Mouse (Mus musculus) intestine, embryonic 14.5 days (tissue): ENCODE measurements around the gene Stx1b. TPM values are rescaled to one million over a fixed set of nuclear protein-coding genes. Genes with fewer than 3 reads are reported as not detected.

Experiments
- ATAC-seq: fragments of 200-750 bp; cut with Nextera tagmentation; replicated peaks from 2 replicates; pipeline ENCODE4 v1.8.0; 2017; ENCODE audit warnings: low read depth, moderate number of reproducible peaks, moderate TSS enrichment, moderate library complexity; ENCODE audit not compliant: low FRiP score, low TSS enrichment
- DNase-seq: peaks from one replicate; pipeline ENCODE4 v3.0.0-alpha.2; 2018; ENCODE audit warnings: low spot score
- H3K27ac ChIP-seq: fragments of 300-500 bp; sonication (generic); 2 replicates; pipeline ENCODE4 v1.5.1; 2014; ENCODE audit warnings: low read depth, mild to moderate bottlenecking, control low read depth
- H3K27me3 ChIP-seq: fragments of 300-500 bp; sonication (generic); replicated peaks from 2 replicates; pipeline ENCODE4 v1.6.1; 2014; ENCODE audit warnings: low read length, control low read depth; ENCODE audit not compliant: control insufficient read depth, insufficient read depth
- H3K36me3 ChIP-seq: fragments of 300-500 bp; sonication (generic); 2 replicates; pipeline ENCODE4 v1.6.1; 2014; ENCODE audit warnings: low read length, control low read depth; ENCODE audit not compliant: control insufficient read depth, insufficient read depth
- H3K4me1 ChIP-seq: fragments of 300-500 bp; sonication (generic); replicated peaks from 2 replicates; pipeline ENCODE4 v1.6.1; 2014; ENCODE audit warnings: low read length, control low read depth, mixed read lengths; ENCODE audit not compliant: control insufficient read depth, insufficient read depth
- H3K4me2 ChIP-seq: fragments of 300-500 bp; sonication (generic); 2 replicates; pipeline ENCODE4 v1.6.1; 2014; ENCODE audit warnings: low read length
- H3K4me3 ChIP-seq: fragments of 300-500 bp; sonication (generic); 2 replicates; pipeline ENCODE4 v1.5.1; 2014; ENCODE audit warnings: low read depth, low read length, control low read depth, mixed read lengths
- H3K9ac ChIP-seq: fragments of 300-500 bp; sonication (generic); 2 replicates; pipeline ENCODE4 v1.6.1; 2014; ENCODE audit warnings: mild to moderate bottlenecking, low read length
- H3K9me3 ChIP-seq: fragments of 300-500 bp; sonication (generic); 2 replicates; pipeline ENCODE4 v1.6.1; 2016; ENCODE audit warnings: low read length, control low read depth; ENCODE audit not compliant: control insufficient read depth
- WGBS: fragments of 180-500 bp; shearing (Covaris S2); extraction: QIAGEN DNeasy Blood & Tissue Kit; methylation state at CpG from one replicate; pipeline ENCODE4 v1.1.7; 2014; 5-methylcytosine and 5-hydroxymethylcytosine counted together
- polyA plus RNA-seq: library from polyadenylated mRNA; unstranded; fragments of >200 nt; fragmentation: Nextera tagmentation; extraction: Ambion mirVana; gene quantifications from 2 replicates; pipeline ENCODE4 v1.2.1, GENCODE M21; 2014

Gene Stx1b
- polyA plus RNA-seq, 1 experiment from 2014 or later, result 4.9 TPM

DNA sequence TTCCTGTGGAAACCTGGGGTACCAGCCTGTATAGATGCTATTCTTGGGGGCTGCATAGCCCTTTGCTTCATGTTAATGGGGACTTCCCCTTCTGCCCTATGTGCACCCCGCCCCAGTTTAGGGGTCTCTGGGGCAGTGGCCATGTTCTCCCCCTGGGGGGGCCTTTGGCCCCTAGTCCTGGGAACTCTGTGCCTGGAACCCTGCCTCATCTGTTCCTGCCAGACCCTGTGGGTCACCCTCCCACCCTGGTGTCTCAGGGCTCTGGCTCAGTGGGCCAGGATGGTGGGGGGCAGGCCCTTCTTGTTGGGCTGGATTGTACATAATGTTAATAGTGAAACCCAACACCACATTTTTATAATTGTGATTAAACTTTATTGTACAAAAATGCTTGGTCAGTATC, 24.6 kb downstream of the Stx1b start:
- H3K27me3 ChIP-seq, result no peaks in the 10 kb centered on the region
- no peaks in the 10 kb centered on the region; the same call in 1 of the 2 replicates for H3K4me1 ChIP-seq
- DNase-seq (no peak), ATAC-seq (no peak)
- no peak overlapping the region for H3K9ac ChIP-seq
- H3K9me3 ChIP-seq, result no peaks in the 10 kb centered on the region
- H3K36me3 ChIP-seq, result peaks cover 66% of the 10 kb centered on the region
- no peak overlapping the region for H3K4me3 ChIP-seq
- H3K4me2 ChIP-seq, result no peak overlapping the region
- WGBS, result 88% methylated on average over 1 of the region's 1 CpGs
- no peak overlapping the region for H3K27ac ChIP-seq

DNA sequence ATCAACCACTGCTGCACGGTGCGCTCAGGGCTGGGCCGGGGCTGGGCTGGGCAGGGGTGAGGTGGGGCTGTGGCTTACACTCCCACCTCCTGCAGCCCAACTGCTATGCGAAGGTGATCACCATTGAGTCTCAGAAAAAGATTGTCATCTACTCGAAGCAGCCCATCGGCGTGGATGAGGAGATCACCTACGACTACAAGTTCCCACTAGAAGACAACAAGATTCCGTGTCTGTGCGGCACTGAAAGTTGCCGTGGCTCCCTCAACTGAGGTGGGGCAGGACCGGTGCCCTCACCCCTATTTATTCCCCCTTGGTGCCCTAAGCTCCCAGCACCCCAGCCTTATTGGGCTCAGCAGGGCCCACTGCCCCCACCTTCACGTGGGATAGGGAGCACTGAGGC, 25.1 kb downstream of the Stx1b start:
- H3K4me2 ChIP-seq, result no peak overlapping the region
- no peak for DNase-seq
- no peak overlapping the region for H3K9ac ChIP-seq
- no peak overlapping the region for H3K4me3 ChIP-seq
- no peaks in the 10 kb centered on the region; the same call in 1 of the 2 replicates for H3K4me1 ChIP-seq
- no peaks in the 10 kb centered on the region for H3K9me3 ChIP-seq
- ATAC-seq, result no peak
- H3K36me3 ChIP-seq, result peaks cover 69% of the 10 kb centered on the region
- H3K27ac ChIP-seq, result no peak overlapping the region
- H3K27me3 ChIP-seq, result no peaks in the 10 kb centered on the region
- WGBS, result 92% methylated on average over 13 of the region's 13 CpGs

DNA sequence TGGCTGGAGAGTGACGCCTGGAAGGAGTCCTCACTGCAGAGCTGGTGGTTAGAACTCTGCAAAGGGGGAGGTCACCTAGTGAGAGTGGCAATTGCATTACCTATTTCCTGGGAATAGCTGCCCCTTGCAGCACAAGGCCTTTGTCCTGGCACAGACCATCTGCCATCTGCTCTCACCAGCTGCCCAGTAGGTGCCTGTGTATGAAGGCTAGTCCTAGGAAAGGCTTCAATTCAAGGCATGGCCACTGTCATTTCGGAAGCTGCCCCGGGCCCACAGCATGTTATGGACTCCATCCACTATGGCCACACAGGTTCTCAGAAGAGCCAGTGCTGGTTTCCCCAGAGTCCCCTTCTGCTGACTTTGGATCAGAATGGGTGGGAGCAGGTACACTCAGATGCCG, 25.8 kb downstream of the Stx1b start:
- no peak overlapping the region for H3K4me2 ChIP-seq
- ATAC-seq (no peak), DNase-seq (no peak)
- WGBS, result 90% methylated on average over 4 of the region's 4 CpGs
- H3K9ac ChIP-seq, result no peak overlapping the region
- H3K9me3 ChIP-seq, result no peaks in the 10 kb centered on the region
- peaks cover 75% of the 10 kb centered on the region for H3K36me3 ChIP-seq
- no peak overlapping the region for H3K27ac ChIP-seq
- H3K4me1 ChIP-seq, result no peaks in the 10 kb centered on the region; the same call in 1 of the 2 replicates
- H3K27me3 ChIP-seq, result no peaks in the 10 kb centered on the region
- H3K4me3 ChIP-seq, result no peak overlapping the region

DNA sequence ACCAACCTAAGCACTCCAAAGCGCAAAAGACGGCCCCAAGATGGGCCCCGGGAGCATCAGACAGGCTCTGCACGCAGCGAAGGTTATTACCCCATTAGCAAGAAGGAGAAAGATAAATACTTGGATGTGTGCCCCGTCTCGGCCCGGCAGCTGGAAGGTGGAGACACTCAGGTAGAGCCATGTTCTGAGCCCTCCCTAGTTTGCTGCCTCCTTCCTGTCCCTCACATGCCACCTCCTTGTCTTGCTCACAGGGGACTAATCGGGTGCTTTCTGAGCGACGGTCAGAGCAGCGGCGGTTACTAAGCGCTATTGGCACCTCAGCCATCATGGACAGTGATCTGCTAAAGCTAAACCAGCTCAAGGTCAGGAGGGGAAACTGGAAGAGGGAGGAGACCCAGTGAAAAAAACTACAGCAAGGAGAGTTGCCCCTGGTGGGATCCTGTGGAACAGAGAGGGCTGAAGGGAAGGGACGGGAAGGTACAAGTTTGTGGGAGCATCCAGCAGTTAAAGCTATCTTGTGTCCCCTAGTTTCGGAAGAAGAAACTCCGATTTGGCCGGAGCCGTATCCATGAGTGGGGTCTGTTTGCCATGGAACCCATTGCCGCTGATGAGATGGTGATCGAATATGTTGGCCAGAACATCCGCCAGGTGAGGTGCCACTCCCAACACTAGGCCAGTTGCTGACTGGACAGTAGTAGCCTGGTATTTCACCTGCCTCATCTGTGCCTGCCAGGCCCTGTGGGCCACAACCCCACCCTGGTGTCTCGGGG, 27.1 kb downstream of the Stx1b start:
- no peak overlapping the region for H3K4me3 ChIP-seq
- H3K27ac ChIP-seq, result no peak overlapping the region
- no peak overlapping the region for H3K9ac ChIP-seq
- no peaks in the 10 kb centered on the region for H3K27me3 ChIP-seq
- no peak for DNase-seq
- H3K4me1 ChIP-seq, result no peaks in the 10 kb centered on the region; the same call in 1 of the 2 replicates
- no peaks in the 10 kb centered on the region for H3K9me3 ChIP-seq
- no peak for ATAC-seq
- 92% methylated on average over 23 of the region's 23 CpGs for WGBS
- peaks cover 80% of the 10 kb centered on the region for H3K36me3 ChIP-seq
- no peak overlapping the region for H3K4me2 ChIP-seq

DNA sequence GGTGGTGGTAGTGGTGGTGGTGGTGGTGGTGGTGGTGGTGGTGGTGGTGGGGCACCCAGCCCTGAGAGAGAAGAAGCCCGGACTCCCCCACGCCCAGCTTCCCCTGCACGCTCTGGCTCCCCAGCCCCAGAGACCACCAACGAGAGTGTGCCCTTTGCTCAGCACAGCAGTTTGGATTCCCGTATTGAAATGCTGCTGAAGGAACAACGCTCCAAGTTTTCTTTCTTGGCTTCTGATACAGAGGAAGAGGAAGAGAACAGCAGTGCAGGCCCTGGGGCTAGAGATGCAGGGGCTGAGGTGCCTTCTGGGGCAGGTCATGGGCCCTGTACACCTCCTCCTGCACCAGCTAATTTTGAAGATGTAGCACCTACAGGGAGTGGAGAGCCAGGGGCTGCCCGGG, 39.0 kb downstream of the Stx1b start, which contains the start of gene Gm49388:
Gene Gm49388, plus strand, starts transcription at position 301 of the 400 bp plus-strand sequence.
- H3K36me3 ChIP-seq, result peaks cover 97% of the 10 kb centered on the region
- DNase-seq (no peak), ATAC-seq (no peak)
- H3K27ac ChIP-seq, result no peak within 1 kb of the TSS
- H3K4me2 ChIP-seq, result no peak within 1 kb of the TSS
- H3K9ac ChIP-seq, result no peak within 1 kb of the TSS
- H3K4me3 ChIP-seq, result no peak within 1 kb of the TSS
- H3K9me3 ChIP-seq, result no peaks in the 10 kb centered on the region
- no peaks in the 10 kb centered on the region for H3K4me1 ChIP-seq
- WGBS, result 94% methylated on average over 7 of the region's 7 CpGs
- no peaks in the 10 kb centered on the region for H3K27me3 ChIP-seq

DNA sequence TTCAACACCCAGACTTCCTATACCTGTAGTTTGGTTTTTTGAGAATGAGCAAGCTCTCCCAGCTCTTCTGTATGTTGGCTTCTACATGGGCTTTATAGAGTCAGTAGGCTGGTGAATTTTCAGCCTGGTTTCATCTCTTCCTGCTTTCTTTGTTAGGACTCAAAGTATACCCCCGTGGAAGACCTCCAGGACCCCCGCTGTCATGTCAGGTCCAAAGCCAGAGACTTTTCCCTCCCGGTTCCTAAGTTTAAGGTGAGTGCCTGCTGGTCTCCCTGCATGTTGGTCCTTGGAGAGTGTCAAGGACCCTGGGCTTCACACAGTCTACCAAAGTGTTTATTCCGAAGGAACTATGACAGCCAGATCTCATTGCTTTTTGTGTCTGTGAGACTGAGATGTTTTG, 46.0 kb downstream of the Stx1b start:
- Histone ChIP-seq H3K4me2 (peak overlapping the region; percentile 85), H3K27ac (no peak overlapping the region), H3K36me3 (peaks cover 49% of the 10 kb centered on the region), H3K9ac (peak overlapping the region; percentile 87), H3K4me1 (peaks cover 10% of the 10 kb centered on the region), H3K4me3 (peak overlapping the region; percentile 87), H3K9me3 (no peaks in the 10 kb centered on the region), H3K27me3 (no peaks in the 10 kb centered on the region)
- DNase-seq (no peak), ATAC-seq (no peak)
- 82% methylated on average over 4 of the region's 4 CpGs for WGBS

DNA sequence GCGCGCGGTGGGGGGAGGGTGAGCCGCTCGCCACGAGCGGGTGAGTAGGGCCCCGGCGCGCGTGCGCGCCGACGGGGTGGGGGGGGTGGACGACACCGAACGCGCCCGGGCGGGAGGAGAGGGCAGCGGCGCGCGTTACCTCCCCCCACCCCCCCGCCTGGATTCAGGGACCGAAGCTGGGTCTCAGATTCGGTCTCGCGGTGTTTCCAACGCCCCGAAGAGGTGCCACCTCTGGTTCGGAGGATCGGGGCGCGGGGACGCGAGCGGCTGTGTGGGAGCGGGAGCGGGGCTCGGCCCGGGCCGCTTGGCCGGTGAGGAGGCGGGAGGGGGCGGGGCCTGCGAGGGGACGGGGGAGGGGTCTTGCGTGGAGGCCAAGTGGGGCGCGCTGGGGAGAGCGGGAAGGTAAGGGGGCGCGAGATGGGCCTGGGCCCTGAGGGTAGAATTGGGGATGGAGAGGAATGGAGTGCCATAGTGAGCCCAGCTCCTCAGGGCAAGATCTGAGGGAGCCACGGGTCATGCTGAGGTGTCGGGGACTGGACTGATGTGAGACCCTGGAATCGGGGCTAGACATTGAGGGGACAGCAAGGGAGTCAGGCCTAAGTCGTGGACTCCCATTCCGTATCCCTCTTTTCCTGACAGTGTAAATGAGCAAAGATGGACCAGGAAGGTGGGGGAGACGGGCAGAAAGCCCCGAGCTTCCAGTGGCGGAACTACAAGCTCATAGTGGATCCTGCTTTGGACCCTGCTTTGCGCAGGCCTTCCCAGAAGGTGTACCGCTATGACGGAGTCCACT, 46.7 kb downstream of the Stx1b start:
- ATAC-seq, result peak; percentile 33
- no peaks in the 10 kb centered on the region for H3K9me3 ChIP-seq
- H3K4me3 ChIP-seq, result peak overlapping the region; percentile 87
- peak; percentile 86 for DNase-seq
- 3% methylated on average over 54 of the region's 66 CpGs for WGBS
- H3K27me3 ChIP-seq, result no peaks in the 10 kb centered on the region
- peak overlapping the region; percentile 97 for H3K27ac ChIP-seq
- H3K4me1 ChIP-seq, result peaks cover 10% of the 10 kb centered on the region
- peak overlapping the region; percentile 87 for H3K9ac ChIP-seq
- H3K36me3 ChIP-seq, result peaks cover 44% of the 10 kb centered on the region
- peak overlapping the region; percentile 85 for H3K4me2 ChIP-seq

DNA sequence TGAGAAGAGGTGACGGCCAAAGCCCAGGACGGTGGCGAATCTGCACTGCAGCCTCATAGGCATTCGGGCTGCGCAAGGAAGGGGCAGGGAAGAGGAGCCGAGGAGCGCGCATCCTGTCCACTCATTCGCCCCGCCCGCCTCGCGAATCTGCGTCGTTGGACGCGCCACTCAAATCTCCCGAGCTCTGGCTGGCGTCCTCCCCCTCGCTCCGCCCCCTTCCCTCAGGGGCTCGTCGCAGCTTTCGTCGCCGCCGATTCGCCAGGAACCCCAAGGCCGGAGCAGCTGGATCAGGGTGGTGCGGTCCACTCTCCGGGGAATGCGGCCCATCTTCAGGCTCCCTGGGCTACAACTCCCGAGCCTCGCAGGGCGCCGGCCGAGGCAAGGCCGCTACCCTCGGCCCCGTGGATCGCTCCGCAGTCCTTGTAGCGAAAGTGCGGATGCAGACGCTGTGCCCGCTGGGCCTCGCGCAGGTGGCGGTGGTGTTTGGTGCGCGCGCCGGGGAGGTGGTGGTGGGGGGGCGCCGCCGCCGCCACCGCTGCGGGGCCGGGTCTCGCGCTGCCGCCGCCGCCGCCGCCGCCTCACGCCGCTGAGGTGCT, 47.4 kb downstream of the Stx1b start:
- WGBS, result under 1% methylated on average over 55 of the region's 70 CpGs
- Histone ChIP-seq H3K27me3 (no peaks in the 10 kb centered on the region), H3K4me1 (peaks cover 10% of the 10 kb centered on the region), H3K9ac (peak overlapping the region; percentile 87), H3K4me2 (peak overlapping the region; percentile 65), H3K4me3 (peak overlapping the region; percentile 87), H3K27ac (peak overlapping the region; percentile 97), H3K36me3 (peaks cover 37% of the 10 kb centered on the region), H3K9me3 (no peaks in the 10 kb centered on the region)
- ATAC-seq (peak; percentile 91), DNase-seq (peak; percentile 96)
